Mouse (Mus musculus) liver, embryonic 14.5 days (tissue): ENCODE measurements around the gene Med17.

Experiments used
- CTCF ChIP-seq: IDR thresholded peaks from 2 replicates; pipeline ENCODE4 v1.5.1; 2016; ENCODE audit warnings: antibody characterized with exemption, low read depth, control low read depth
- EP300 ChIP-seq: IDR thresholded peaks from 2 replicates; pipeline ENCODE4 v1.6.1; 2016; ENCODE audit warnings: antibody characterized with exemption, low read depth

- TF ChIP-seq CTCF (no peak), EP300 (no peak)
These were observed 23.1 kb upstream of the Med17 start for GRCm38 (mm10) chr9:15302881-15303280.
